ENCODE assay signal across 8 mouse cellular contexts in the genomic region with DNA sequence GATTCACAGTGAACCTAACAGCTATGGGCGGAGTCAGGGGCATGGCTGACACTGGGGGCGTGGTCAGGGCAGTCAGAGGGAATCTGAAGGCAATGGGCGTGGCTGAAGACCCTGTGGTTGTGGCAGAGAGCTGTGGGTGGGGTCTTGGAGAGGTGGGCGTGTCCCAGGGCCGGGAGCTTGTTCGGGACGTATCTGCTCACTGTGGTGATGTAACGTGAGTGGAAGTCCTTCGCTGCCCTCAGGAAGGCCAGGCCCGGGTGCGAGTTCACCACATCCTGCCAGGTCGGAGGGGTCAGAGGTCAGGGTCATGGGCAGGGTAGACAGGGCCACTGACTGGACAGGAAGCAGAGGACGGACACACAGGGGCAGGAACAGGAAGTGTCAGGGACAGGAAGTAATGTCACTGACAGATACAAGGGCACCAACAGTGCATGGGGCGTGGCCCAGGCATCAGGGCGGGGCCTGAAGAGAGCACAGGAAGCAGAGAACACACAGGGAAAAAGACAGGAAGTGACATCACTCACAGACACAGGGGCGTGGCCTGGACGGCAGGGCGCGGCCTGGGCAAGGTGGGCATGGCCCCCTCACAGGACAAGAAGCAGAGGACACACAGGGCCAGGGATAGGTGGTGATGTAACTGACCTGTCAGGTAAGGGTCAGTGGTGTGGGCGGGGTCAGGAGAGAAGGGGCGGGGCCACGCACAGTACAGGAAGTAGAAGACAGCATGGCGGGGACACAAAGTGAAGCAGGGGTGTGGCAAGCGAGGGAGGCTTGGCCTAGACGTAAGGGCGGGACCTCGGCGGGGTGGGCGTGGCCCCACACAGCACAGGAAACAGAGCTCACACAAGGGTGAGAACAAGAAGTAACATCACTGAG. TPM values are rescaled to one million over a fixed set of nuclear protein-coding genes. Genes with fewer than 3 reads are reported as not detected.
DNase-seq lines count a peak whose midpoint lies in the region; ATAC-seq lines count a peak whose summit lies in the region.

No protein-coding gene starts in this region.

- H3K36me3 ChIP-seq in embryonic facial prominence, embryonic 11.5 days (replicated peaks; ENCODE audit: control insufficient read depth, insufficient read depth, low read depth, low read length) = peaks cover 17% of the 10 kb centered on the region
- peaks cover 36% of the 10 kb centered on the region for H3K36me3 ChIP-seq in heart, embryonic 11.5 days (ENCODE audit: control insufficient read depth, insufficient read depth, low read length)
- peaks cover 39% of the 10 kb centered on the region for H3K36me3 ChIP-seq in kidney, embryonic 16.5 days (ENCODE audit: insufficient read depth, low read length)

- DNase-seq in 3134 (ENCODE audit: extremely low read depth, insufficient read length, low spot score) (peak; percentile 39), liver (peak; percentile 33)
- peak; percentile 72 for DNase-seq in T-cell, adult 2 months (ENCODE audit: low spot score)
- peak; percentile 1 for DNase-seq in embryonic facial prominence, embryonic 11.5 days (ENCODE audit: low spot score)
- peak; percentile 40 for DNase-seq in monocyte, adult 2 months (ENCODE audit: low read depth in 1 of 2, low spot score in 2 of 2)
- peak; percentile 27 to 45 for DNase-seq in thymus, postnatal 10 days (ENCODE audit: low spot score in 2 of 2)

- H3K9ac ChIP-seq in embryonic facial prominence, embryonic 11.5 days (replicated peaks; ENCODE audit: low read length) = no peak overlapping the region
- H3K9ac ChIP-seq in heart, embryonic 11.5 days (ENCODE audit: low read depth, low read length) = no peak overlapping the region
- no peak overlapping the region for H3K9ac ChIP-seq in kidney, embryonic 16.5 days (replicated peaks; ENCODE audit: low read length)

- H3K4me1 ChIP-seq in embryonic facial prominence, embryonic 11.5 days (ENCODE audit: control insufficient read depth, insufficient read depth, low read length) = no peaks in the 10 kb centered on the region
- no peaks in the 10 kb centered on the region for H3K4me1 ChIP-seq in heart, embryonic 11.5 days (ENCODE audit: control insufficient read depth, insufficient read depth, low read length)
- no peaks in the 10 kb centered on the region for H3K4me1 ChIP-seq in kidney, embryonic 16.5 days (ENCODE audit: insufficient read depth, low read length)

- no peak overlapping the region for H3K4me2 ChIP-seq in embryonic facial prominence, embryonic 11.5 days (ENCODE audit: low read depth, low read length)
- H3K4me2 ChIP-seq in heart, embryonic 11.5 days = no peak overlapping the region
- no peak overlapping the region for H3K4me2 ChIP-seq in kidney, embryonic 16.5 days (replicated peaks; ENCODE audit: low read depth, low read length)

- H3K27ac ChIP-seq in embryonic facial prominence, embryonic 11.5 days (replicated peaks; ENCODE audit: low read depth, low read length) = no peak overlapping the region
- H3K27ac ChIP-seq in heart, embryonic 11.5 days (ENCODE audit: low read depth, low read length) = no peak overlapping the region
- H3K27ac ChIP-seq in kidney, embryonic 16.5 days (ENCODE audit: low read length) = no peak overlapping the region

- WGBS in embryonic facial prominence, embryonic 11.5 days = 92% methylated on average over 29 of the region's 29 CpGs
- whole genome bisulfite sequencing in heart, embryonic 11.5 days (ENCODE audit: insufficient replicate concordance) = 89% methylated on average over 29 of the region's 29 CpGs
- WGBS in kidney, embryonic 16.5 days = 92% methylated on average over 28 of the region's 29 CpGs

- no peaks in the 10 kb centered on the region for H3K27me3 ChIP-seq in embryonic facial prominence, embryonic 11.5 days (ENCODE audit: control insufficient read depth, insufficient read depth, low read length)
- no peaks in the 10 kb centered on the region for H3K27me3 ChIP-seq in heart, embryonic 11.5 days (ENCODE audit: control insufficient read depth, insufficient read depth, low read length)
- no peaks in the 10 kb centered on the region for H3K27me3 ChIP-seq in kidney, embryonic 16.5 days (ENCODE audit: insufficient read depth, low read length)

- no peak overlapping the region for H3K4me3 ChIP-seq in embryonic facial prominence, embryonic 11.5 days (ENCODE audit: low read depth, low read length)
- peak overlapping the region; percentile 18; the same call in 1 of the 2 replicates for H3K4me3 ChIP-seq in heart, embryonic 11.5 days (ENCODE audit: low read depth, low read length)
- H3K4me3 ChIP-seq in kidney, embryonic 16.5 days (ENCODE audit: low read length) = no peak overlapping the region

- peaks cover 4% of the 10 kb centered on the region; the same call in 1 of the 2 replicates for H3K9me3 ChIP-seq in embryonic facial prominence, embryonic 11.5 days (replicated peaks; ENCODE audit: control insufficient read depth, low read length)
- H3K9me3 ChIP-seq in heart, embryonic 11.5 days (replicated peaks; ENCODE audit: control insufficient read depth, low read length) = peaks cover 25% of the 10 kb centered on the region
- peaks cover 36% of the 10 kb centered on the region for H3K9me3 ChIP-seq in kidney, embryonic 16.5 days (ENCODE audit: low read length)

- ATAC-seq in embryonic facial prominence, embryonic 11.5 days (replicated peaks; ENCODE audit: insufficient number of reproducible peaks, low FRiP score, low TSS enrichment, low read depth) = peak; percentile 77
- ATAC-seq in heart, embryonic 11.5 days (replicated peaks; ENCODE audit: insufficient number of reproducible peaks, low FRiP score, low TSS enrichment) = peak; percentile 72
- ATAC-seq in kidney, embryonic 16.5 days (ENCODE audit: low FRiP score, low TSS enrichment) = peak; percentile 82

RNA-seq across cellular contexts. Expression of a gene that starts 36.6 kb away (rescaled TPM):
- polyA plus RNA-seq in embryonic facial prominence, embryonic 11.5 days (2014; fragmentation: Nextera tagmentation; extraction: Ambion mirVana) = 60.1 and 81.1 TPM in 2 replicates
- 94.7 and 101 TPM in 2 replicates for polyA plus RNA-seq in heart, embryonic 11.5 days (2014; fragmentation: Nextera tagmentation; extraction: Ambion mirVana)
- polyA plus RNA-seq in kidney, embryonic 16.5 days (2015; fragmentation: Nextera tagmentation; extraction: Ambion mirVana) = 137 and 142 TPM in 2 replicates

RNA-seq across cellular contexts. Expression of a gene that starts 53.5 kb away (rescaled TPM):
- polyA plus RNA-seq in embryonic facial prominence, embryonic 11.5 days (2014; fragmentation: Nextera tagmentation; extraction: Ambion mirVana) = not detected in 2 replicates
- not detected in 2 replicates for polyA plus RNA-seq in heart, embryonic 11.5 days (2014; fragmentation: Nextera tagmentation; extraction: Ambion mirVana)
- not detected in 2 replicates for polyA plus RNA-seq in kidney, embryonic 16.5 days (2015; fragmentation: Nextera tagmentation; extraction: Ambion mirVana)

Comparison
In these comparisons a context has a peak if more than half of its experiments do, and no peak if none do; other contexts are left out.
1. DNase-seq: peak in every context shown above with its lines; median percentile 72 in T-cell, adult 2 months; 40 in monocyte, adult 2 months; 39 in 3134; 36 in thymus, postnatal 10 days; 33 in liver; 1 in embryonic facial prominence, embryonic 11.5 days.